Mouse (Mus musculus) liver, postnatal 0 days (tissue): ENCODE measurements around the gene Adam19. TPM values are rescaled to one million over a fixed set of nuclear protein-coding genes. Genes with fewer than 3 reads are reported as not detected.

ENCODE experiments used
- ATAC-seq: fragments of 200-750 bp; cut with Nextera tagmentation; 2 replicates; pipeline ENCODE4 v1.8.0; 2017; ENCODE audit warnings: mild to moderate bottlenecking, moderate library complexity
- DNase-seq: peaks from one replicate; pipeline ENCODE4 v3.0.0-alpha.2; 2016
- H3K27ac ChIP-seq: fragments of 300-500 bp; sonication (generic); 2 replicates; pipeline ENCODE4 v1.5.1; 2014; ENCODE audit warnings: antibody characterized with exemption, moderate library complexity, mild to moderate bottlenecking, low read depth
- H3K27me3 ChIP-seq: fragments of 300-500 bp; sonication (generic); 2 replicates; pipeline ENCODE4 v1.6.1; 2014; ENCODE audit warnings: low read length, control low read depth, mixed read lengths; ENCODE audit not compliant: insufficient read depth
- H3K36me3 ChIP-seq: fragments of 300-500 bp; sonication (generic); replicated peaks from 2 replicates; pipeline ENCODE4 v1.6.1; 2014; ENCODE audit warnings: mild to moderate bottlenecking, control low read depth, low read length, moderate library complexity, mixed read lengths; ENCODE audit not compliant: insufficient read depth
- H3K4me1 ChIP-seq: fragments of 300-500 bp; sonication (generic); 2 replicates; pipeline ENCODE4 v1.6.1; 2014; ENCODE audit warnings: antibody characterized with exemption, mild to moderate bottlenecking, control low read depth; ENCODE audit not compliant: insufficient read depth
- H3K4me2 ChIP-seq: fragments of 300-500 bp; sonication (generic); 2 replicates; pipeline ENCODE4 v1.6.1; 2014; ENCODE audit warnings: low read depth, mild to moderate bottlenecking, low read length, moderate library complexity, mixed read lengths
- H3K4me3 ChIP-seq: fragments of 300-500 bp; sonication (generic); 2 replicates; pipeline ENCODE4 v1.5.1; 2014; ENCODE audit warnings: low read depth, low read length
- H3K9ac ChIP-seq: fragments of 300-500 bp; sonication (generic); replicated peaks from 2 replicates; pipeline ENCODE4 v1.6.1; 2014; ENCODE audit warnings: mild to moderate bottlenecking, moderate library complexity
- H3K9me3 ChIP-seq: fragments of 300-500 bp; sonication (generic); 2 replicates; pipeline ENCODE4 v1.6.1; 2016; ENCODE audit warnings: mild to moderate bottlenecking, control low read depth, low read length, mixed read lengths
- CTCF ChIP-seq: sonication (generic); IDR thresholded peaks from 2 replicates; pipeline ENCODE4 v1.5.1; 2016; ENCODE audit warnings: antibody characterized with exemption, low read depth
- EP300 ChIP-seq: IDR thresholded peaks from 2 replicates; pipeline ENCODE4 v1.6.1; 2016; ENCODE audit warnings: antibody characterized with exemption, low read depth, mild to moderate bottlenecking
- WGBS: fragments of 180-500 bp; shearing (Covaris S2); extraction: QIAGEN DNeasy Blood & Tissue Kit; methylation state at CpG from one replicate; pipeline ENCODE4 v1.1.7; 2014; ENCODE audit not compliant: insufficient replicate concordance; 5-methylcytosine and 5-hydroxymethylcytosine counted together
- polyA plus RNA-seq: library from polyadenylated mRNA; unstranded; fragments of >200 nt; fragmentation: Nextera tagmentation; extraction: Ambion mirVana; gene quantifications from 2 replicates; pipeline ENCODE4 v1.2.1, GENCODE M21; 2015

Gene Adam19
- polyA plus RNA-seq, 1 experiment from 2014 or later = 1.0 TPM

GRCm38 (mm10) chr11:46076442-46077158 lies 20.8 kb downstream of the Adam19 start:
- H3K27me3 ChIP-seq = no peaks in the 10 kb centered on the region
- 74% methylated on average over 11 of the region's 11 CpGs for WGBS
- ATAC-seq (no peak), DNase-seq (no peak)
- TF ChIP-seq EP300 (no peak), CTCF (no peak)
- no peak overlapping the region for H3K9ac ChIP-seq
- peak overlapping the region; percentile 90 for H3K27ac ChIP-seq
- no peaks in the 10 kb centered on the region for H3K9me3 ChIP-seq
- H3K4me1 ChIP-seq = peaks cover 45% of the 10 kb centered on the region
- H3K4me2 ChIP-seq = no peak overlapping the region
- H3K4me3 ChIP-seq = no peak overlapping the region
- H3K36me3 ChIP-seq = no peaks in the 10 kb centered on the region; the same call in 1 of the 2 replicates

- Histone ChIP-seq H3K4me1 (peaks cover 45% of the 10 kb centered on the region), H3K4me2 (peak overlapping the region; percentile 55), H3K27ac (peak overlapping the region; percentile 90), H3K36me3 (no peaks in the 10 kb centered on the region; the same call in 1 of the 2 replicates), H3K9me3 (no peaks in the 10 kb centered on the region), H3K9ac (no peak overlapping the region), H3K27me3 (no peaks in the 10 kb centered on the region), H3K4me3 (no peak overlapping the region)
- DNase-seq = no peak
- ATAC-seq = peak; percentile 10
- WGBS = 72% methylated on average over 5 of the region's 5 CpGs
- TF ChIP-seq CTCF (no peak), EP300 (no peak)
Measured at GRCm38 (mm10) chr11:46077304-46077703, 21.5 kb downstream of the Adam19 start.

- H3K36me3 ChIP-seq = no peaks in the 10 kb centered on the region; the same call in 1 of the 2 replicates
- no peaks in the 10 kb centered on the region for H3K27me3 ChIP-seq
- no peak for TF ChIP-seq CTCF
- TF ChIP-seq EP300 = peak; percentile 95
- H3K4me1 ChIP-seq = peaks cover 41% of the 10 kb centered on the region
- peak overlapping the region; percentile 36; the same call in 1 of the 2 replicates for H3K9ac ChIP-seq
- H3K4me3 ChIP-seq = no peak overlapping the region; the same call in 1 of the 2 replicates
- DNase-seq (peak; percentile 75), ATAC-seq (peak; percentile 98)
- H3K4me2 ChIP-seq = peak overlapping the region; percentile 55
- H3K9me3 ChIP-seq = no peaks in the 10 kb centered on the region
- WGBS = 42% methylated on average over 7 of the region's 7 CpGs
- H3K27ac ChIP-seq = peak overlapping the region; percentile 90
Measured at GRCm38 (mm10) chr11:46077732-46078375, 22.1 kb downstream of the Adam19 start.

GRCm38 (mm10) chr11:46081075-46081474 lies 25.3 kb downstream of the Adam19 start:
- no peak overlapping the region for H3K27ac ChIP-seq
- 84% methylated on average over 2 of the region's 2 CpGs for WGBS
- H3K9me3 ChIP-seq = no peaks in the 10 kb centered on the region
- ATAC-seq (no peak), DNase-seq (no peak)
- no peak overlapping the region for H3K4me2 ChIP-seq
- H3K9ac ChIP-seq = no peak overlapping the region
- no peak overlapping the region for H3K4me3 ChIP-seq
- H3K27me3 ChIP-seq = no peaks in the 10 kb centered on the region
- no peaks in the 10 kb centered on the region; the same call in 1 of the 2 replicates for H3K36me3 ChIP-seq
- TF ChIP-seq CTCF (no peak), EP300 (no peak)
- peaks cover 42% of the 10 kb centered on the region for H3K4me1 ChIP-seq

- no peak overlapping the region for H3K4me2 ChIP-seq
- no peak overlapping the region for H3K9ac ChIP-seq
- ATAC-seq = 0 out of 2 replicates have a peak, but pooled peaks have one; percentile 27
- H3K27ac ChIP-seq = peak overlapping the region; percentile 49
- no peak overlapping the region for H3K4me3 ChIP-seq
- TF ChIP-seq CTCF = no peak
- no peak for TF ChIP-seq EP300
- peaks cover 31% of the 10 kb centered on the region for H3K4me1 ChIP-seq
- no peak for DNase-seq
- no peaks in the 10 kb centered on the region for H3K9me3 ChIP-seq
- 43% methylated on average over 3 of the region's 3 CpGs for WGBS
- H3K27me3 ChIP-seq = no peaks in the 10 kb centered on the region
- H3K36me3 ChIP-seq = no peaks in the 10 kb centered on the region; the same call in 1 of the 2 replicates
Measured at GRCm38 (mm10) chr11:46083405-46083804, 27.6 kb downstream of the Adam19 start.

GRCm38 (mm10) chr11:46083835-46084444 lies 28.1 kb downstream of the Adam19 start:
- no peaks in the 10 kb centered on the region for H3K36me3 ChIP-seq
- no peak for TF ChIP-seq CTCF
- TF ChIP-seq EP300 = no peak
- no peaks in the 10 kb centered on the region for H3K27me3 ChIP-seq
- WGBS = 61% methylated on average over 11 of the region's 11 CpGs
- H3K9me3 ChIP-seq = no peaks in the 10 kb centered on the region
- no peak for DNase-seq
- H3K4me1 ChIP-seq = peaks cover 30% of the 10 kb centered on the region
- ATAC-seq = no peak
- H3K27ac ChIP-seq = peak overlapping the region; percentile 30; the same call in 1 of the 2 replicates
- no peak overlapping the region for H3K9ac ChIP-seq
- H3K4me2 ChIP-seq = no peak overlapping the region
- H3K4me3 ChIP-seq = no peak overlapping the region
